In the genomic region with DNA sequence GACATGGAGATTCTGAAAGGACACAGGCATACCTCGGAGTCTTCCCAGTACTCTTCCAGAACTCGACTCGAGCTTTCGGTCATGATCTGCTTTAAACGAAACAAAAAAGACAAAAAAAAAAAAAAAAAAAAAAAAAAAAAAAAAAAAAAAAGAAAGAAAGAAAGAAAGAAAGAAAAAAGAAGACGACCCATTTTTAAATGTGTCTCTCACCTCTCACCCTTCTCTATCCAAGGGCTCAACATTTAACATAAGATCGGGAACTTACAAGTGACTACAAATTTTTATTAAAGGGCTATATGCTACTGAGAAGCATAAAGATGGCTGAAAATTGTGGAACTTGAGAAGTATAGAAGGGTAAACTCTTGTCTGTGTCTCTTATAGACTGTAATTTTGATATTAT, we compare ENCODE assay signal across 27 mouse cellular contexts.
"Had no signal": no experiment of that assay in that cellular context is flagged by ENCODE, and none has a peak within 500 bp of the region (broad histone marks: within the 10 kb centered on the region; RNA-seq: fewer than 3 reads in every experiment).

No protein-coding gene starts in this region.

- H3K36me3 ChIP-seq: embryonic facial prominence, embryonic 10.5 days; embryonic facial prominence, embryonic 12.5 days; embryonic facial prominence, embryonic 13.5 days; embryonic facial prominence, embryonic 15.5 days; forebrain, embryonic 10.5 days; forebrain, embryonic 12.5 days had no signal

- H3K4me2 ChIP-seq: embryonic facial prominence, embryonic 12.5 days; embryonic facial prominence, embryonic 13.5 days; embryonic facial prominence, embryonic 15.5 days; forebrain, embryonic 12.5 days; forebrain, embryonic 13.5 days; forebrain, embryonic 15.5 days had no signal

- H3K9ac ChIP-seq: embryonic facial prominence, embryonic 12.5 days; embryonic facial prominence, embryonic 13.5 days; embryonic facial prominence, embryonic 15.5 days; forebrain, embryonic 12.5 days; forebrain, embryonic 13.5 days; forebrain, embryonic 15.5 days; forebrain, postnatal 0 days had no signal

- H3K9me3 ChIP-seq: embryonic facial prominence, embryonic 10.5 days; embryonic facial prominence, embryonic 12.5 days; embryonic facial prominence, embryonic 13.5 days; embryonic facial prominence, embryonic 15.5 days; forebrain, embryonic 10.5 days; forebrain, embryonic 12.5 days; forebrain, embryonic 13.5 days; forebrain, embryonic 15.5 days had no signal

- H3K4me3 ChIP-seq: embryonic facial prominence, embryonic 10.5 days; embryonic facial prominence, embryonic 12.5 days; embryonic facial prominence, embryonic 13.5 days; embryonic facial prominence, embryonic 15.5 days; erythroblast, embryonic 14.5 days; forebrain, embryonic 10.5 days; forebrain, embryonic 12.5 days; forebrain, embryonic 13.5 days; forebrain, embryonic 15.5 days; gastrocnemius, adult 2 months; heart, adult 2 months had no signal

- ATAC-seq: forebrain, embryonic 13.5 days; forebrain, embryonic 14.5 days; forebrain, embryonic 15.5 days; forebrain, embryonic 16.5 days; forebrain, postnatal 0 days had no signal

- H3K27me3 ChIP-seq: embryonic facial prominence, embryonic 12.5 days; embryonic facial prominence, embryonic 13.5 days; embryonic facial prominence, embryonic 15.5 days; forebrain, embryonic 12.5 days; forebrain, embryonic 13.5 days; forebrain, embryonic 15.5 days had no signal

- H3K4me1 ChIP-seq: embryonic facial prominence, embryonic 12.5 days; embryonic facial prominence, embryonic 13.5 days; embryonic facial prominence, embryonic 15.5 days; forebrain, embryonic 10.5 days; forebrain, embryonic 12.5 days; forebrain, embryonic 13.5 days; forebrain, embryonic 15.5 days had no signal

- DNase-seq: cerebellum, adult 8-10 months; cerebellum, adult 9-10 months; cerebellum, adult 9-11 months; cerebellum, postnatal 10 days; cerebellum, postnatal 14 days; cerebellum, postnatal 25 days; cerebellum, postnatal 36 days; embryo, embryonic 11 days; forebrain, postnatal 0 days; gastrocnemius, adult 2 months; gastrocnemius, postnatal 10 days; gastrocnemius, postnatal 14 days; gastrocnemius, postnatal 25 days; gastrocnemius, postnatal 36 days; heart, adult 18-20 months; heart, adult 2 months had no signal

- H3K27ac ChIP-seq: embryonic facial prominence, embryonic 10.5 days; embryonic facial prominence, embryonic 12.5 days; embryonic facial prominence, embryonic 13.5 days; embryonic facial prominence, embryonic 15.5 days; forebrain, embryonic 10.5 days; forebrain, embryonic 12.5 days; forebrain, embryonic 13.5 days; forebrain, embryonic 15.5 days; gastrocnemius, adult 2 months; heart, adult 2 months had no signal
